Mouse (Mus musculus) cerebellum, adult 2 months (tissue): ENCODE measurements at regions not wholly inside any gene's neighbourhood (a gene's known extent, or its start where the extent isn't known, plus 50 kb on each side); places are given as distances from the start of the nearest gene placed in this dataset.

ENCODE experiments used
- CTCF ChIP-seq: fragments of 200-500 bp; IDR thresholded peaks from 2 replicates; pipeline ENCODE4 v1.5.1; 2011; ENCODE audit warnings: low read depth, mild to moderate bottlenecking, control low read depth, low read length, moderate library complexity, borderline replicate concordance; ENCODE audit not compliant: insufficient read depth
- POLR2A ChIP-seq: fragments of 200-500 bp; IDR thresholded peaks from 2 replicates; pipeline ENCODE4 v1.6.1; 2011; ENCODE audit warnings: low read length, control low read depth, borderline replicate concordance; ENCODE audit not compliant: insufficient read depth

DNA sequence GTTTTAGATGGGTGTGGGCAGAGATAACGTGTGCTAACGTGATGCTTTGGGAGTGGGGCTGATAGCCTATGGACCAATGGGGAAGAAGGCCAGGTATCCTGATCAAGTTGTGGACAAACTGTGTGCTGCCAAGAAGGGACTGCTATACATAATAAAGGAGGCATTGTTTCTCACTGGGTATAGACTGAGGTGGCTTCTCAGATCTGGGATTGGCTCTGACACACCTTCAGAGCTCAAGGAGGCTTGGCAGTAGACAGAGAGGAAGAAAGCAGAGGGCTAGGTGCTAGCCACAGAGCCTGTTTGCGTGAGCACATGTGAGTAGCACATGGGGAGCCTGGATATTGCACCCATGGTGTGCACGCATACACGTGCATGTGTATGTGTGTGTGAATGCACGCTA is 205.1 kb upstream of the Sash1 start:
- TF ChIP-seq CTCF: no peak
- no peak for TF ChIP-seq POLR2A
